Mouse (Mus musculus) megakaryocyte progenitor cell, adult 5-6 weeks (primary cell): ENCODE measurements around the gene Pik3c2a. TPM values are rescaled to one million over a fixed set of nuclear protein-coding genes. Genes with fewer than 3 reads are reported as not detected.

Source experiments
- ATAC-seq: replicated peaks from 2 replicates; pipeline ENCODE4 v1.8.0; 2016; ENCODE audit warnings: mild to moderate bottlenecking, moderate TSS enrichment, inconsistent platforms; ENCODE audit not compliant: poor library complexity
- total RNA-seq, 2 experiments: library from RNA; stranded (forward) in 1 of 2; stranded (reverse) in 1 of 2; fragments of 157-497, 149-512 nt in 1 of 2; fragments of 200-1000 nt in 1 of 2; gene quantifications; 2 replicates each; pipeline versions ENCODE4 v1.2.3 to v1.2.4; 2015 to 2017

Pik3c2a gene
- total RNA-seq (2015) (16.9 and 18.0 TPM in 2 replicates), total RNA-seq (2017) (11.4 and 16.3 TPM in 2 replicates)

DNA sequence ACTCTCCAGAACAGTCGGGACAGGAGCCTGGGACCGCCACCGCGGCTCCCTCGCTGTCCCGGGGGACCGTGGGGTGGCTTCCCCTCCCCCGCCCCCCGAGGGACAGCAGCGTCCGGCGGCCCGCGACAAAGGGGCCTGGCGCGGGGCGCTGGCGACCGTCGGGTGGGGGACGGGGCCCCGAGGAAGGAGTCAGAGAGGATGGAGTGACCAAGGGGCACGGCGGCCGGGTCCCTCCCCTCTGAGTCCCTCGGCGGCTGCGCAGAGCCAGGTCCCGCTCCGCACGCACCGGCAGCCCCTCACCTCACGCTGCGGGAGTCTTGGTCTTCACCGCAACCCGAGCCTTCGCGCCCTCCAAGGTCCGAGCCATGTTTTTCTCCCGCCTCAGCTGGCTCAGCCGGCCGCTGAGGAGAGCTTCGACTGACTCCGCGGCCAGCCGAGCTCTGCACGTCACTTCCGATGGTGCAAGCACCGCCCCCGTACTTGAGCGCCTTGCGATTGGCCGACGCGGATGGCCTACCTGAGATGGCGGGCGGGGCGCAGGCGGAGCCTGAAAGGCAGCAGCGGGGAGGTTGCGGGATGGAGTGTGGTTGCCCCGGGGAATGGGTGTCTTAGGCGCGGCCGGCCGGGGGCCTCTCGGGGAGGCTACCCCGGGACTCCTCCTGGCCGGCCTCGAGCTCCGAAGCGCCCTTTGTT is at the start of gene Pik3c2a:
TSS of gene Pik3c2a (minus strand) at position 446 of the 693 bp plus-strand sequence.
- peak; percentile 87 for ATAC-seq

DNA sequence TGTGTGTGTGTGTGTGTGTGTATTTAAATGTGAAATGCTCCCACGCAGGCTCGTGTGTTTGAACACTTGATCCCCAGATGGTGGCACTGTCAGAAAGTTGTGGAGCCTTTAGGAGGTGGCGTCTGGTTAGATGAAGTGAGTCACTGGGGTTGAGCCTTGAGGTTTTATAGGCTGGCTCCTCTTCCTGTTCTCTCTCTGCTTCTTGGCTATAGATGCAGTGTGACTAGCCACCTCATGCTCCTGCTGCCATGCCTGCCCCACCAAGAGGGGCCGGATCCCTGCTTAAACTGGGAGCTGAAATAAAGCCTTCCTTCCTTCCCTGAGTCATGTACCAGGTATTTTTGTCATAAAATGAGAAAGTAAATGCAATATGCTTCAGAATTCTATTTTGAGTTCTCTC is 47.9 kb upstream of the Pik3c2a start:
- peak; percentile 62 for ATAC-seq

DNA sequence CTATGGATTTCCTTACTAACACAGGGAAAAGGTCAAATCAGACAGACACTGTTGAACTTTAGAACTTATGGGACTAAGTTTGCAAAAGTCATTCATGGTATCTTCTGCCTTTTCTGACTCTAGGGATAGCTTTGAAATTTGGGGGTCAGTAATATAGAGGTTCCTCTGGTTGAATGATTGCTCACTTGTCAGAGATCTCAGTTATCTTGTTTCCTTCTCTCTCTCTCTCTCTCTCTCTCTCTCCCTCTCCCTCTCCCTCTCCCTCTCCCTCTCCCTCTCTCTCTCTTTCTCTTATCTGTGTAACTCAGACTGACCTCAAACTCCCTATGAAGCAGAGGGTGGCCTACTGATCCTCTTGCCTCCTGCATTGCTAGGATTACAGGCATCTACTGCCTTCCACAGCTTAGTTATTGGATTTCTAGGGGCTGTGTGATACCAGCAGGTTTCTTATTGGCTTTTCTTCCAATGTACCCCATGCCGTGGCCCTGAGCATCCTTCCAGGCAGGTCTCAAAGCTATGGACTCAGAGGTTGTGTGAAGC is 41.9 kb upstream of the Pik3c2a start:
- no peak for ATAC-seq

DNA sequence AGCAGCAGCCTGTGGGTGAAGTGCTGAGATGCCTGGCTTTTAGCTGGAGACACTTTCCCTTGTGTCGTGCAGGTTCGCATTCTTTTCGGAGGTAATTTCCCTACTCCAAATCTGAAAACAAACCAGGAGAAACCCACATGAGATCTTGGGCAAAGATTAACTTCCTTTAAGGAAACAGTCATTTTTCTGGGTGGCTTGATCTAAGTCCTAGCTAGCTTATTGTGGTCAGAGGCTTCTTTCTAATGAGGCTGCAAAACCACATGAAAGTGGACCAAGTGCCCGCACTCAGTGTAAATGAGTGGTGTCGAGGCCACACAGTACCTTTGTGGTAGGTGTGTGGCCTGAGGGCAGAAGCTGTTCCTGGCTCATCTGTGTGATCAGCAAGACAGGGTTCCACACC is 41.0 kb upstream of the Pik3c2a start:
- ATAC-seq = peak; percentile 65

DNA sequence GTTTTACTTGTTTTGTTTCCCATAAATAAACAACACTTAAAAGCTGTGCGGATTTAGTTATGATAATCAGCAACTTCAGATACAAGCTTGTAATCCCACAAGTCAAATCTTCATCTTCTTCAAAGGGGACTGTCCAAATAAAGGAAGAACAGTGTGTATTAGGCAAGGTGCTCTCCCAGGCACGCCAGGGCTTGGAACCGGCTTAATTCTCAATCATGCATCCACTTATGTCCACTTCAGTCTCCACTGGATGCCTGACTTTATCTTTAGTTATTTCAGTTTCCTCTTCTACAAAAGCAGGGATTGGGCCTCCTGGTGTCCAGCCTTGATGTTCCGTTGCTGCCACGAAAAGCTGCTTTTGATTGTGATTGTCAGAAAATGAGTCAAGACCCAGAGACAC is 40.5 kb upstream of the Pik3c2a start:
- no peak for ATAC-seq

DNA sequence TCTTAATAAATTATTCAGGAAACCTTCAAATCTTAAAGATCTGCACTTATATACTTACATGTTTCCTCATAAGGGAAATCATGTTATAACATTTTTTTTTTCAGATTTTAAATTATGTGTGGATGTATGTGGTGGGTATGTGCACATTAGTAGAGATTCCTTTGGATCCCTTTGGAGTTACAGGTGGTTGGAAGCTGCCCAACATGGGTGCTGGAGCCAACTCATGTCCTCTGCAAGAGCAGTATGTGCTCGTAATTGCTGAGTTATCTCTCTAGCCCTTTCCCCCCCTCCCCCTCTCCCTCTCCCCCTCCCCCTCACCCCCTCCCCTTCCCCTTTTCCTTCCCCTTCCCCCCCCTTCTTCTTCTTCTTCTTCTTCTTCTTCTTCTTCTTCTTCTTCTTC is 39.9 kb upstream of the Pik3c2a start:
- no peak for ATAC-seq

DNA sequence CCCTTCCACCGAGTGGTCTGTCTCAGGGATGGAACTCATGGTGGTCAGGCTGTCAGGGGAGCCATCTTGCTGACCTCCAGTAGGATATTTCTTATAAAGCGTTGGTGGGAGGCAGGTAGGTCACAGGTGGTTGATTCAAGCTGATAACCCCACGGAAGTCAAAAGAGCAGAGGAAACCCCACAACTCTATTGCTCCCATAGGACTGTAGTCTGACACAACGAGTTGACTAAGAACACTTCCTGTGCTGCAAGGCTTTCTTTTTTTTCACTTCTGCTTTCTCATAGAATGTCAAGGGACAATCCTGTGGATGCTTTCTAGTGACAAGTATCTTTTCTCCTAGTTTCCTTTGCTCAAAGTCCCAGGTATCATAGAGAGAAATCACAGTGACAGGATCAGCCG is 33.0 kb upstream of the Pik3c2a start:
- ATAC-seq = peak; percentile 93

DNA sequence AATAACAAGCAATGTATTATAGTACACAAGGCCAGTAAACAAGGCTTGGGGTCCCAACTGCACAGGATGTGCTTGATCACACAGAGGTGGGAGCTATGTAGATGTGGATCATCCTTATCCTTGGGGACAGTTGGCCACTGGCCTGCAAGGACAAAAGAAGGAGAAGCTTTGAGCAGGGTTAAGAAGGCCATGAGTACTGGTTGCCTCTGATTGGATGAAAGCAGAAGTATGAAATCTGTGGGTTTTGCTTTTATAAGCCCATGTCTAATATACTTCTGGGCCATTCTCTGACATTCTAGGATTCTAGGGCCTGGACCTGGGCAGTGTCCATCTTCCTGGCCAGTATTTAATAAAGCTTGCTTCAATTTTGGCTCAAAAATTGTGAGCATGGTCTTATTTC is 32.6 kb upstream of the Pik3c2a start:
- ATAC-seq = peak; percentile 33

DNA sequence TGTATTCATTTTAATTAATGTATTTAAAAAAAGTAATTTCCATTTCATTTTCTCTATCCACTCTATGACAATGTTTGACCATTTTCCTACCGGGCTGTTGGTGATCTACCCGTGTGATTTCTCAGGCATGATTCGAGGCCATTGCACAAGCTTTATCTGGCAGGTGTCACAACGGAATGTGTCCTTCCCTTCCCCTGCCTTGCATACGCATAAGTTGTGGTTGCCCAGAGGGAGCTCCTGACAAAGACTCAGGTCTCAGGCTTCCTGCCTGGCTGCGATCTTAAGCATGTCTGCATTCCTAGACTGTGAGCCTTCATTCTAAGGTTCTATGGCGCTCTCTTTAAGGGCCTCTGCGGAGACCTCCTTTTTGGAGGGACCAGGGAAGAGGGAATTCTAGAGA is 18.9 kb upstream of the Pik3c2a start:
- peak; percentile 57 for ATAC-seq

DNA sequence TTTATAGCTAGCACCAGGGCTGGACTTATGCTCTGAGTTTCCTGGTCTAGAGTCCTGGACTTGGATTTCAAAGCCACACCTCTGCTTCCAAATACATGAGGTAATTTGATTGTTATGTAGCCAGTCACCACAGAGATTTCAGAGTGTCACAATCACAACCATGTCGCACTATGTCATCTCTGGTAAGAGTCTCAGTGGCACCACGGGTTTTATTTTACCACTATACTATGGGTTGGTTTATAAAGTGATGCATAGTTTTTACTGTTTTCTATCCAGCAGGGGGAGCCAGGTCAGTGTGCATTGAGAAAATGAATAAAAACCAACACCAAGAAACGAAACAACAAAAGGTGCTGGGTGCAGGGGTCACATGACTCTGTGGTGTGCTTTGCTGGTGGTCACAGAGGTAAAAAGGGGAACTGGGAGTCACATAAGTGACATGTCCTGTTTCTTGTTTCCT is 15.8 kb upstream of the Pik3c2a start:
- peak; percentile 86 for ATAC-seq

DNA sequence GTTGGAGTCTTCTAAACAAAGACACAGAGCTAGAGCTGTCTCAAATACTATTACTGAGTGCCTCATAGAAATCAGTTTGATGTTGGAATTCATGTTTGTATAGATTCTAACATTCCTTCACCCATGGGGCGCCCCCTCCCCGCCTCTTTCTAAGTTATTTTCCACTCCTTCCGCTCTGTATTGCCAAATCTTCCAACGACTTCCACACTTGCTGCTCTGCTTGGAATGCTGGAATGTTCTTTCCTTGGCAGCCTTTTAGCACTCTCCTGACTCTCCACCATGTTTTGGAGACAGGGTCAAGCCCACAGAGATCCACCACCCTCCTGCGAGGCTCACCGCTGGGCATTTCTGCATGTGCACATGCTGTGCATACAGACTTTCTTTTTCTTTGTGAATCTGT is 14.1 kb upstream of the Pik3c2a start:
- no peak for ATAC-seq

DNA sequence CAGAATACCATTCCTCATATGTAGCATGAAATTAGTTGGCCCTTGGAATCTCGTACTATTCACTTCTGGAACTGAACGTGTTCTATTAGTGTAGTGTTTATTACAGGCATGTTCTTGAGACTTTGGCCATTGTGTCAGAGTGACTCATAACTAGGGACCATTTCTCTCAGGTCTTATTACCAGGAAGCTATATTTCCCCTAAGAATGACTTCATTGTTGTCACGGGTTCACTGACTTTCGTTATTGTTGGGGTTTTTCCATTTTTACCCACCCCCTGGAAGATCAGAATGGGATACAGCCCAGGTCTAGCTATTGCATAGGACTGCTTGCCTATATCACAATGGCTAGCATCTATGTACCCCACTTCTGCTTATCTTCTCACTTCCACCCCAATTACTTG is 13.7 kb upstream of the Pik3c2a start:
- no peak for ATAC-seq

DNA sequence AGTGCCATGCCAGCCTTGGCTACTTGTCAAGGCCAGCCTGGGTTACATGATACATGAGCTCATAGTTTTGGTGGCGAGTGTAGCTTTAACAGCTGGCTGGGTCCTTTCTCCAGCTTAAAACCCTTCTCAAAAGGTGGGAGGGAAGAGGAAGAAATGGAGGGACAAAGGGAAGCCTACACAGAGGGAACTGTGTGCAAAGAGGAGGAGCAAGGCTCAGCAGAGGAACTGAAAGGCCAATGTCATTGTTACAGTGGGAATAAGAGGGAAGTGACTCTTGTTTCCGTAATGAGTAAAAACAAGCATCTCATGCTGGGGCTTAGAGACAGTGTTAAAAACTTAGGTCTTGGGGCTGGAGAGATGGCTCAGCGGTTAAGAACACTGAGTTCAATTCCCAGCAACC is 3.4 kb upstream of the Pik3c2a start:
- ATAC-seq = peak; percentile 79

DNA sequence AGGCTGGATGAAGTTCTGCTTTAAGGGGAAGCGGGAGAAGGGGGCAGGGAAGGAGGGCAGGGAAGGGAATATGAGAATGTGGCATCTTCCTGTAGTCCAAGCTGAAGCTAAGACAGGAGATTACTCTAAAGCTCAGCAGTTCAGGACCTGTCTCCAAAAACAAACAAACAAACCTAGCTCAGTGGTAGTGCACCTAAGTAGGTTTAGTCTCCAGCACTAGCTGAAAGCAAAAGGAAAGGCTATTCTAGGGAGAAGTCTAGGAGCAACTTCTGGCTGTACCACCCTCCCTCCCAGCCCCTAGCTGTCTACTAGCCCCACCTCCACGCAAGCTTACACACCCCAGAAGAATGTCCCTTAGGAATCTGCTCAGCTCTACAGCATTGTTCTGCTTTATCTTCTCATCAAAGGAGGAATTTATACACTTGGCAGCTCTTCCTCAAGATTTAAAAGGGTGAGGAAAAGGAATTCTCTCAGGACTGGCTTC is 1.1 kb upstream of the Pik3c2a start:
- ATAC-seq = no peak

DNA sequence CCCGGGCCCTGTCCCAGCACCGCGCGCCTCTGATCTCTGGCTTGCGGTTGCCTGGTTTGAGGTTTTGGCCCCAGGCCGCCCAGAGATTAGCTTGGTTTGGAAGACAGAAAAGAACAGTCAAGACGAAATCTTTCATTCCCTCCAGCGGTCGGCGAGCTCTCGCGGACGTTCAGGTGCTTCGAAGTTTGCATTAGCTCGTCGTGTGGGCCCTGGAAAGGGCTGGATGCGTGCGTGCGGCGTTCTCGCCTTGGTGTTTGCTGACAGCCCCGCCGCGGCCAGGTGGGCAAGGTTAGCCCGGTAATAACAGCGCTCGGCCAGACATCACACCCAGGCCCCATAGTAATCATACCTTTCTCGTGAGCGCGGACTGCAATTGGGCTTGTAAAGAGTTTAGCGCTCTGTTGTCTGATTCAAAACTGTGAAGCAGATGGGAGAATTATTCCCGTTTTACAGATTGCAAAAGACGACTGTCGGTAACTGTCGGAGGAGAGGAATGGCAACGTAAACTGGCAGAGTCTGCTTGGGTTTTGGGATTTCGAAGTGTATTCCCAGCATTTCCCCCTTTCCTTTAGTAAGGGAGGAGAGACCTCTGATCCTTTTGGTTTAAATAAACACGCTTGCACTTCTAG is 562 bp upstream of the Pik3c2a start:
- ATAC-seq = peak; percentile 9

DNA sequence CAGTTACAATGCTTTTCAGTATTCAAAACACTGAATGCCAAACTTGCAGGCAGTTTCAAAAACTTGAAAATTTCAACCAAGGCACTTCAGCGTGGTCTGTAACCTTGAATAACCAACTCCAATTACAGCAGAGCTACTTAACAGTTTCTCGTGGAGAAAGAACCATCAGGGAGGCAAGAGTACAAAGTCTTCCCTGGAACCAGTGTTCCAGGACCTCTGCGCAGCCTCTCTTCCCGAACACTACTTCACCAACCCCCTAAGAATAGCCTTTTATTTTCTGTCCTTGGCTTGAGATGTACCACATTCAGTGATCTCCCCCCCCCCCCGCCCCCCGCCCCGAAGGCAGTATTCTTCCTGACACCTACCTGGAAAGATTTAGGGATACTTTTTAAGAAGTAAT is 1.0 kb downstream of the Pik3c2a start:
- no peak for ATAC-seq

DNA sequence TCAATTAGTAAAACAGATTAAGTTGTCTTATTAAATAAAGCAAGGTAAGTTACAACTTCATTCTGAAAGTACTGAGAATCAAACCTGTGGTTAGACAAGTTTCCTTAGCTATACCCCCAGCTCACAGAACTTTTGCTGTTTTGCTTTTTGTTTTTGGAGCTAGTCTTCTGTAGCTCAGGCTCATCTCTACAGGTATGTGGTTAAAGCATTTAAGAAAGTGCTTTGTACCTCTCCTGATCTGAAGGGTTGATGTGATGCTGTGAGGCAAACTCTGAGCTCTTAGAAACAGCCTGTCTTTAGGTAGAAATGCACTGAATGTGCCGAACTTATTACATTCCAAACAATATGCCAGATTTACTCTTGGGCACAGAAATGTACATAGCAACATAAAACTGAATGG is 1.9 kb downstream of the Pik3c2a start:
- no peak for ATAC-seq

DNA sequence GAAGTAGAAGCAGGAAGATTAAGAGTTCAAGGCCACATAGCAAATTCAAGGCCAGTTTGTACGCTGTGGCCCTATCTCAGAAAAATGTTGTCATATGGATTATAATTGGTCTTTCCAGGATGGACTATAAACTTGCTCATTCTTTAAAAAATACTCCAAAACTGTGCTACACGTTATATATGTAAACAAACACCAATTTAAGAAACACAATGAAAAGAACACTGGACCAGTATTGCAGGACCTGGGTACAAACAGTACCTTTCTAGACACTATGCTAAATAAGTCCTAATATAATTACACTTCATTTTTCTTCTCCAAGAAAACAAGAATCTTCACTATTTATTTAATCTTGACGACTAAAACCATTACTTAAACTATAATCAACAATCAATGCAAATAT is 11.6 kb downstream of the Pik3c2a start:
- no peak for ATAC-seq

DNA sequence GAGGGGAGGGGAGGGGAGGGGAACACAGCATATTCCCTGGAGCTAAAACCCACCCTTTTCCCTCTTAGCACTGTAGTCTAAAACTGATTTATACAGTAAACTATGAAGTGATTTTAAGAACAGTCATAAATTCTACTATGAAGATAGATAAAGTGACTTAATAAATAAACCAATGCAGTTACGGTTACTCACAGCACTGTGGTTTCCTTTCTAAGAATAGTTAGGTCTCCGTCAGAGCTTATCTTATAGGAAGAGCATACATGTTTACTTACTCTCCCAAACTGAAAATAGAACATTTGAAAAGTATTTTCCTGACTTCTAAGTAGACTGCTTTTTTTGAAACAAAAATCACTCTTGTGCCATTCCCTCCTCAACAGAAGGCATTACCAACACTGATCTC is 12.3 kb downstream of the Pik3c2a start:
- ATAC-seq = no peak

DNA sequence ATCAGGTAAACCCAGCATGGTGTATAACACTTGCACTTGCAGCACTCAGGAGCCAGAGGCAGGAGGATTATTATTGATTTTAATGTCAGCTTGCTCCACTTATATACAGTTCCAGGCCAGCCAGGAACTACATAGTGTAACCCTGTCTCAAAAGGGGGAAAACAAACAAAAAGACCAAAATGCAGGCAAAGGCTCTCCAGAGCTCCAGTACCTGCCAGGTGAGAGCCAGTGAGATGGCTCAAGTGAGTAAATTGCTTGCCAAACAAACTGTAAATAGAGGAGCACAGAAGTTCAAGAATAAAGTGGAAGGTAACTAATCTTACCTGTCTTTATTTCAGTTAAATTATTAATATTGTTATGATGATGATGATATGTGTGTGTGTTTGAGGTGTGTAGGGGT is 16.0 kb downstream of the Pik3c2a start:
- no peak for ATAC-seq

DNA sequence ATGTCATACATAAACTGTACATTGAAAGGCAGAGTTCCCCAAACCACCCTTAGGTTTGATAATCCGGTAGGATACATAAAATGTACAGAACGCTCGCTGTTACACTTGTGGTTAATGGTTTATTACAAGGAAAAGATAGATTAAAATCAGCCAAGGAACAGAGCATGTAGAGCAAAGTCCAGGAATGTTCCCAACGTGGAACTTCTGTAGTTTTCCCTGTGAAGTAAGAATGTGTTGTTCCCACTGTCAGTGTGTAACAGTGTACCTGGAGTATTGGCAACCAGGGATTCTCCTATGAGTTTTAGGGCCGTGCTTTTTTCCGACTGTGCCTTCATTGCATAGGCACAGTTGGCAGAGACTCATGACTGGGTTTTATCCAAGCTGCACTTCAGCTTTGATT is 17.5 kb downstream of the Pik3c2a start:
- ATAC-seq = no peak

DNA sequence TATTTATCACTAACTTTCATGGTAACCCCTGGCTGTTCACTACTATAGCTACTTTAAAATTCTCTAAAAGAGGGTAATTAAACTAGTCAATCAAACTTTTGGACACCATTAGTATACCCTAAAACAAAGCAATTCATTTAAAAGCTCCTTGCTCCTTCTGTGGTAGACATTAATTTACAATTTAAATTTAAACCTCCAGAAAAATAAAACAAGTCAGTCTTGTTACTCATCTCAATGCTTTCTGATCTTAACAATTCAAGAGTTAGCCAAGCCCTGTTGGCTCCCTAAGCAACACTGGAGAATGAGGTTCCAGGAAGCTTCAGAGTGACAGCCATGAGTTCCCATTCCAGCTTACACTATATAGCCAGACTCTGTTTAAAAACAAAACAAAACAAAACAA is 22.2 kb downstream of the Pik3c2a start:
- ATAC-seq = no peak
